ENCODE assay signal across 21 mouse cellular contexts in the genomic region with DNA sequence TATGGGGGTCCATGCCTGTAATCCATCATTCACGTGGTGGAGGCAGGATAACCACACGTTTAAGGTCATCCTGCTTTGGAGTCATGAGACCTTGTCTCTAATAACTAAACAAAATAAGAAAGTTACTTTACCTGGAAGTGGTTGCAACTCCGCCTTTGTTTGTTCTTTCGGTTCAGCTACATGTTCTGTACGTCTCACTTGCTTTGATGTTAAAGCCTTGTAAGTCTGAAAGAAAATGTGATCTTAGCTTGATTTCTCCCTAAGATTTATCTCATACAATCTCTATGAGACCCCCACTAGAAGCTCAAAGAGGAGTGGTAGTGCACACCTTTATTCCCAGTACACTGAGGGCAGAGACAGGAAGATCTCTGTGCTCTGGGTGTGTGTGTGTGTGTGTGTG. TPM values are rescaled to one million over a fixed set of nuclear protein-coding genes. Genes with fewer than 3 reads are reported as not detected.
A peak's percentile ranks its signal among the peaks of the same experiment; 100 is the strongest.
DNase-seq lines count a peak whose midpoint lies in the region; ATAC-seq and TF ChIP-seq lines count a peak whose summit lies in the region.
"Had no signal": no experiment of that assay in that cellular context is flagged by ENCODE, and none has a peak within 500 bp of the region (broad histone marks: within the 10 kb centered on the region; RNA-seq: fewer than 3 reads in every experiment).

No protein-coding gene starts in this region.

- ATAC-seq in activated CD4-positive, CD25-positive, alpha-beta regulatory T cell, adult 4 months, result peak; percentile 74
- ATAC-seq in inflammation-experienced regulatory T-cells, adult 6 months, result peak; percentile 56
- no peak for ATAC-seq in heart, embryonic 12.5 days (ENCODE audit: insufficient number of reproducible peaks, low FRiP score)
- ATAC-seq: forebrain, embryonic 13.5 days; forebrain, embryonic 15.5 days; forebrain, postnatal 0 days; Patski had no signal

- H3K9me3 ChIP-seq in heart, embryonic 12.5 days (replicated peaks), result no peaks in the 10 kb centered on the region
- H3K9me3 ChIP-seq: embryonic facial prominence, embryonic 10.5 days; embryonic facial prominence, embryonic 12.5 days; forebrain, embryonic 13.5 days; forebrain, embryonic 15.5 days; G1E had no signal

- H3K36me3 ChIP-seq in heart, embryonic 12.5 days, result no peaks in the 10 kb centered on the region
- no peaks in the 10 kb centered on the region for H3K36me3 ChIP-seq in thymus, adult 2 months (ENCODE audit: control insufficient read depth, insufficient read depth, low read length)
- H3K36me3 ChIP-seq: embryonic facial prominence, embryonic 10.5 days; embryonic facial prominence, embryonic 12.5 days; forebrain, embryonic 15.5 days had no signal

- no peak overlapping the region for H3K9ac ChIP-seq in heart, embryonic 12.5 days
- H3K9ac ChIP-seq: embryonic facial prominence, embryonic 12.5 days; forebrain, embryonic 13.5 days; forebrain, embryonic 15.5 days; forebrain, postnatal 0 days had no signal

- 82% methylated on average over 5 of the region's 5 CpGs for WGBS in heart, embryonic 12.5 days
- WGBS in thymus, adult 2 months, result 64% methylated on average over 5 of the region's 5 CpGs

- H3K4me2 ChIP-seq in heart, embryonic 12.5 days, result no peak overlapping the region
- H3K4me2 ChIP-seq: embryonic facial prominence, embryonic 12.5 days; forebrain, embryonic 13.5 days; forebrain, embryonic 15.5 days had no signal

- no peak overlapping the region for H3K4me3 ChIP-seq in heart, embryonic 12.5 days
- H3K4me3 ChIP-seq in thymus, adult 2 months (ENCODE audit: control insufficient read depth, insufficient read depth, low read length), result no peak overlapping the region
- H3K4me3 ChIP-seq: embryonic facial prominence, embryonic 10.5 days; embryonic facial prominence, embryonic 12.5 days; forebrain, embryonic 13.5 days; forebrain, embryonic 15.5 days had no signal

- no peak overlapping the region for H3K27ac ChIP-seq in heart, embryonic 12.5 days (ENCODE audit: poor library complexity, severe bottlenecking)
- H3K27ac ChIP-seq in thymus, adult 2 months (ENCODE audit: control insufficient read depth, insufficient read depth, low read length), result no peak overlapping the region
- H3K27ac ChIP-seq: embryonic facial prominence, embryonic 10.5 days; embryonic facial prominence, embryonic 12.5 days; forebrain, embryonic 13.5 days; forebrain, embryonic 15.5 days had no signal

- DNase-seq in CD4-positive helper T cell, adult 2 months (ENCODE audit: low read depth, low spot score), result peak; percentile 54
- peak; percentile 37 for DNase-seq in CD4-positive, CD25-positive, alpha-beta regulatory T cell, adult 2 months (ENCODE audit: low read depth, low spot score)
- DNase-seq in thymus, adult 2 months, result no peak
- no peak for DNase-seq in liver
- no peak for DNase-seq in layer of hippocampus, adult 11-12 months (ENCODE audit: low spot score)
- DNase-seq: cerebellum, adult 11-12 months; cerebellum, adult 2 months; cerebellum, adult 9-10 months; cerebellum, postnatal 10 days; cerebellum, postnatal 25 days; forebrain, postnatal 0 days had no signal

- TF ChIP-seq CTCF in thymus, adult 2 months (IDR thresholded peaks at IDR 0.05; ENCODE audit: borderline replicate concordance, control insufficient read depth, extremely low read depth, insufficient read depth, low read length, poor library complexity), result no peak

- H3K27me3 ChIP-seq in heart, embryonic 12.5 days (replicated peaks), result 0 out of 2 replicates have a peak, but pooled peaks cover 8% of the 10 kb centered on the region
- H3K27me3 ChIP-seq in thymus, adult 2 months (ENCODE audit: control insufficient read depth, insufficient read depth, low read length), result no peaks in the 10 kb centered on the region
- H3K27me3 ChIP-seq: CH12.LX, Patski had no signal

- TF ChIP-seq POLR2A in thymus, adult 2 months (IDR thresholded peaks at IDR 0.05; ENCODE audit: control insufficient read depth, extremely low read depth, insufficient read depth, low read length, poor library complexity), result no peak

- peaks cover 9% of the 10 kb centered on the region for H3K4me1 ChIP-seq in heart, embryonic 12.5 days (replicated peaks)
- H3K4me1 ChIP-seq in thymus, adult 2 months (replicated peaks; ENCODE audit: control insufficient read depth, insufficient read depth, low read length), result peaks cover 4% of the 10 kb centered on the region

RNA-seq across cellular contexts. Expression of a gene that starts 5.4 kb away (rescaled TPM):
- polyA plus RNA-seq in activated CD4-positive, CD25-positive, alpha-beta regulatory T cell, adult 4 months (2017; shearing (Covaris generic)), result 1 to 10 TPM; 1.5 to 6.0 TPM
- polyA plus RNA-seq in inflammation-experienced regulatory T-cells, adult 6 months (2017; shearing (Covaris generic)), result 1 to 10 TPM in 1 of 3 experiments, under 1 TPM in 1, not detected in 1; 0.78 to 1.2 TPM
- 14.0 and 14.5 TPM in 2 replicates for polyA plus RNA-seq in heart, embryonic 12.5 days (2016; fragmentation: Nextera tagmentation; extraction: Ambion mirVana)
- polyA plus RNA-seq in thymus, adult 2 months (2012; rRNA removed), result 0.18 and 0.22 TPM in 2 replicates

RNA-seq across cellular contexts. Expression of a gene that starts 17.7 kb away (rescaled TPM):
- polyA plus RNA-seq in activated CD4-positive, CD25-positive, alpha-beta regulatory T cell, adult 4 months (2017; shearing (Covaris generic)), result 100 to 1,000 TPM; 213 to 287 TPM
- polyA plus RNA-seq in inflammation-experienced regulatory T-cells, adult 6 months (2017; shearing (Covaris generic)), result 100 to 1,000 TPM; 222 to 324 (median 265) TPM
- 1,439 and 1,474 TPM in 2 replicates for polyA plus RNA-seq in heart, embryonic 12.5 days (2016; fragmentation: Nextera tagmentation; extraction: Ambion mirVana)
- 152 and 169 TPM in 2 replicates for polyA plus RNA-seq in thymus, adult 2 months (2012; rRNA removed)

RNA-seq across cellular contexts. Expression of a gene that starts 23.9 kb away (rescaled TPM):
- 10 to 100 TPM; 19.8 to 36.4 TPM for polyA plus RNA-seq in activated CD4-positive, CD25-positive, alpha-beta regulatory T cell, adult 4 months (2017; shearing (Covaris generic))
- 10 to 100 TPM; 24.0 to 37.7 (median 30.3) TPM for polyA plus RNA-seq in inflammation-experienced regulatory T-cells, adult 6 months (2017; shearing (Covaris generic))
- polyA plus RNA-seq in heart, embryonic 12.5 days (2016; fragmentation: Nextera tagmentation; extraction: Ambion mirVana), result 49.1 and 50.4 TPM in 2 replicates
- 6.0 and 6.7 TPM in 2 replicates for polyA plus RNA-seq in thymus, adult 2 months (2012; rRNA removed)

RNA-seq across cellular contexts. Expression of a gene that starts 50.6 kb away (rescaled TPM):
- polyA plus RNA-seq in activated CD4-positive, CD25-positive, alpha-beta regulatory T cell, adult 4 months (2017; shearing (Covaris generic)), result 10 to 100 TPM; 41.0 to 54.1 TPM
- polyA plus RNA-seq in inflammation-experienced regulatory T-cells, adult 6 months (2017; shearing (Covaris generic)), result 10 to 100 TPM; 51.8 to 74.2 (median 57.7) TPM
- 45.5 and 57.7 TPM in 2 replicates for polyA plus RNA-seq in heart, embryonic 12.5 days (2016; fragmentation: Nextera tagmentation; extraction: Ambion mirVana)
- polyA plus RNA-seq in thymus, adult 2 months (2012; rRNA removed), result 85.0 and 106 TPM in 2 replicates

Comparison
In these comparisons a context has a peak if more than half of its experiments do, and no peak if none do; other contexts are left out.
1. DNase-seq: peak in CD4-positive helper T cell, adult 2 months (single experiment) and CD4-positive, CD25-positive, alpha-beta regulatory T cell, adult 2 months (single experiment); none in thymus, adult 2 months (single experiment), liver (single experiment) and layer of hippocampus, adult 11-12 months (single experiment).